Mouse (Mus musculus): Measurements from ENCODE around the gene Epm2aip1.
A peak's percentile ranks its signal among the peaks of the same experiment; 100 is the strongest.

Gene Epm2aip1

DNA sequence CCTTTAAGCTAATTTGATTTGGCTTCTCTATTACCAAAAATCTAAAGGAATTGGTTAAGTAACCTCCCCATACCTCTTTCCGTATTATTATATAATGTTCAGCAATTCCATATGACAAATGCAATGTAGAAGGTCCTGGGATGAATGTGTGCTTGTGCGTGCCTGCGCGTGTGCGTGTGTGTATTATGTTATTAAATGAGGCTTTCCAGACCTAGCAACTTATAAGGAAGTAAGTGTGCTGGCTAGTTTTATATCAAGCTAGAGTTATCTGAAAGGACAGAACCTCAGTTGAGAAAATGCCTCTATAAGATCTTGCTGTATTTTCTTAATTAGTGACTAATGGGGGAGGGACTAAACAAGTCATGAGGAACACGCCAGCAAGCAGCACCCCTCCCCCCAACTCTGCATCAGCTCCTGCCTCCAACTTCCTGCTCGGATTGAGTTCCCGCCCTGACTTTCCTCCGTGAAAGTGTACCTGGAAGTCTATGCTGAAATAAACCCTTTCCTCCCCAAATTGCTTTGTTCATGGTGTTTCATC lies 17.6 kb downstream of the Epm2aip1 start:
- DNase-seq = no peak

DNA sequence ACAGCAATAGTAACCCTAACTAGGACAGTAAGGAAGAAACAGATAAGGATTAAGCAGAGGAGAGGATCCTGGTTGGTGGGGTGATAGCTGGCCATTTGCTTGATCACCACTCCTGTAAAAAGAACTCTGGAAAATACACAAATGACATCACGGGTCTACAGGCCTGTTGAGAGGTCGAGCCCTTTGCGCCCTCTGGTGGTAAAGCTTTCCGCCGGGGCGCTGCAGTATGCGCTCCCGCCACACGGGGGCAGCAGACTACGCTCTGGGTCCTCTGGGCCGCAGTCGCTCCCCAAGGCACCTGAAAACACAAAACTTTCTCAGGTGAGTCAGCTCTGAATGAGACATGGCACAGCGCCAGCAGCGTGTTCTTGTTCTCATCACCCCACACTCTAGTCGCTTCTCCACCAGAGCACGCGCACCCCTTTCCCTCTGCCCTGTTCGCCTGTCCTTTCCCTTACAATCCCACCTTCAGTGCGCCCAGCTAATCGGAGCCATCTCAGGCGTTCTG lies 18.2 kb downstream of the Epm2aip1 start:
- DNase-seq = peak; percentile 87 to 96

DNA sequence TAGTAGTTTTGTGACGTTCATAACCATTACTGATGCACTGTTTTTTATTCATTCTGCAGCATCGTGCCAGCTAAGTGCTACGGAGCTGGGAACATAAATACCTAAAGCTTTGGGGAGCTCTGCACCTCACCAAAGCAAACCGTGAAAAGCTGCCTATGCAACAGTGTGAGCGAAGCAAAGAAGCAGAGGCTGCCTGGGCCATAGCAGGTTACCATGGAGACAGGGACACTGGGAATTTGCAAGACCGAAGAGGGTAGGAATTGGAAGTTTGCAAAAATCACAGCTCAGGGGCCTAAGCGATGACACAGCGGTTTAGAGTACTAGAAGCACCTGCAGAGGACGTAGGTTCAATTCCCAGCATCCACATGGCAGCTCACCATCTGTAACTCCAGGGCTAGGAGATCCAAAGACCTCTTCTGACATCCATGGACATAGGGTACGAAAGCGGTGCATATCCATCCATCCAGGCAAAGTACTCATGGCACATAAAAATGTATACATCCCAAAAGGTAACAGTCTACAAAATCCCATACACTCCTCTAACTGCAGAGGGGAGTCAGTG lies 18.9 kb downstream of the Epm2aip1 start:
- DNase-seq = no peak

DNA sequence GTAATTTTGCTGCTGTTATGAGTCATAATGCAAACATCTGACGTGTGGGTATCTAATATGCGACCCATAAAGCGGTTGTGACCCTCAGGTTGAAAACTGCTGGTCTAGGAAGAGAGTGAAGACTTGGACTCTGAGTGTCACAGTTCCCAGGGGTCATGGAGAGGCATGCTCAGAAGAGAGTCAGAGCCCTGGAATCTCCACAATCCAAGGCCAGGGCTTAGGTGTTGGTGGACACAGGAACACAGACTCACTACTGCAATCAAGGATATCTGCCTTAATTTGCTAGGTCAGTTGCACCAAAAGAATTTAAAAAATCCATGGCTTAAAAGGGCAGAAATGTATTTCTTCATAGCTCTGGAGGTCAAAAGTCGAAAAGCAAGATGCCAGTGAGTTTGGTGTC lies 21.5 kb downstream of the Epm2aip1 start:
- no peak for DNase-seq

DNA sequence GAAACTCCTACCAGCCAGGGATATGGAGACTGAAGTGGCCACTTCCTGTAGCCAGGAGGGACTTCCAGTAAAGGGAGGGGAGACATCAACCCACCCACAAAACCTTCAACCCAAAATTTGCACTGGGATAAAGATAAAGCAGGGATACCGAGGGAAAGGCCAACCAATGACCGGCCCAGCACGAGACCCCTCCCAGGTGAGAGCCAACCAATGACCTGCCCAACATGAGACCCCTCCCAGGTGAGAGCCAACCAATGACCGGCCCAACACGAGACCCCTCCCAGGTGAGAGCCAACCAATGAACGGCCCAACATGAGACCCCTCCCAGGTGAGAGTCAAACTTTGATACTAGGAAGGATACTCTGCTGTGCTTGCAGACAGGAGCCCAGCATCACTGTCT lies 23.2 kb downstream of the Epm2aip1 start:
- DNase-seq = no peak

DNA sequence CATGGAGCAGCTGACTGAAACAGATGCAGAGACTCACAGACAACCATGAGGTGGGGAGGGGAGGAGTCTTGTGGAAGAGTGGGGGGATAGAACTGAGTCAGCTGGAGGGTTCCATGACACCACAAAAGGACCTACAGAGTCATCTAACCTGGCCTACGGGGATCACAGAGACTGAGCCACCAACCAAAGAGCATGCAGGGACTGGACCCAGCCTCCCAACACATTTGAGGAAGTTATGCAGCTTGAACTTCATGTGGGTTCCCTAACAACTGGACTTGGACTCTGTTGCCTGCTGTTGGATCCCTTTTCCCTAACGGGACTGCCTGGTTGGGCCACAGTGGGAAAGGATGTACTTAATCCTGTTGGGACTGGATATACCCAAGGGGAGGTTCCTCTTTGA lies 23.6 kb downstream of the Epm2aip1 start:
- no peak for DNase-seq

DNA sequence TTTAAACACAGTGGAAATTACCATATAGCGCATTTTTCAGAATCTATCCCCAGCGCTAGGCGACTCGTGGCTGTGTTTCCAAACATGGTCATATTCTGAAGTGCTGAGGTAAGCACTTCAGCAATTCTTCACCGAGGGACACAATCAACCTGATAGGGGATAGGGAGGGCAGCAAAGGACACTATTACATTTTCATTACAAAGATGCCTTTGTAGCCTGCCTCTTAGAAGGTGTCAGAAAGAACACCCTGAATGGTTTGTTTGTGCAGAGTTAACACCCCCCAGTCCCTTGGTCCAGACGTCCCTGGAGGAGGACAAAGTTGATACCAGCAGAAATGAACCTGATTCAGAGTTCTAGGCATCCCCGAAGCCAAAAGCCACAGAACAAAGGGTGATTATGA lies 24.7 kb downstream of the Epm2aip1 start:
- no peak for DNase-seq

DNA sequence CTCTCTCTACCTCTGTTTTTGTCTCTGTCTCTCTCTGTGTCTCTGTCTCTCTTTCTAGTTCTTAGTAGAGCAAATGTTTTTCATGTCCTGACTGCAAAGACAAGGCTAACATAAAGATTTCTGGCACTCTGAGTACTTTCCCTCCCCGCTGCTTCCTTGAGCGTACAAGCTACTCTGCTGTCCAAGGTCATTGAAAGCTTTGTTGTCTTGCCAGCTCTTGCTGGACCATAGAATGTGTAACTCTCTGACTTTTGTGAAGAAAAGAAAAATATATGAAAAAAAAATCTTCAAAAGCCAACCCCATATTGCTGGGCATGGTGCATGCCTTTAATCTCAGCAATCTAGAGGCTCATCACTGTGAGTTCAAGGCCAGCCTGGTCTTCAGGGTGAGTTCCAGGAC lies 26.9 kb downstream of the Epm2aip1 start:
- no peak for DNase-seq

DNA sequence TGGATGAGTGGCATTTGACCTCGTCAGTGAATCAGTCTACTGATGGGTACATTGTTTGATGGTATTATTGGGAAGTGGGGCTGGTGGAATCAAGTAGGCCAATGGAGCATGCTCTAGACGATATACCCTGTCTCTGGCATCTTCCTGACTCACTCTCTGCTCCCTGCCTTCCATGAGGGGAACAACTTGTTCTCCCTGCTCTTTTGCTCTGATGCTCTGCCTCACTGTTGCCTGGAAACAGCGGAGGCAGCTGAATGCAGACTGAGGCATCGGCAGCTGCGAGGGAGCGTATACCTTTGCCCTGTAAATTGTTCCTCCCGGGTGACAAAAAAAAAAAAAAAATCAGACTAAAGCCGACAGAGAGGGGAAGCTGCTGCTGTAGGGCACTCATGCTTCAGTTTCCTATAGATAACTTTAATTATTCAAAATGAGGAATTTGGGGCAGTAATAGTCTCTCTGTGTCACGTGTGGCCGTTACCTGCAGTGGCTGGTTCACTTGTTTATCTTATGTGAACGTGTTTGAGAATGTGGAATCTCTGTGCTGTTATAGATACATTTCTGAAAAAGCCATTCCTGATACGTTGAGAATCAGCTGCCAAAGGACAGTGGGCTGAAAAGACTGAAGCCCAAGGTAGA lies 30.6 kb downstream of the Epm2aip1 start:
- no peak for DNase-seq

DNA sequence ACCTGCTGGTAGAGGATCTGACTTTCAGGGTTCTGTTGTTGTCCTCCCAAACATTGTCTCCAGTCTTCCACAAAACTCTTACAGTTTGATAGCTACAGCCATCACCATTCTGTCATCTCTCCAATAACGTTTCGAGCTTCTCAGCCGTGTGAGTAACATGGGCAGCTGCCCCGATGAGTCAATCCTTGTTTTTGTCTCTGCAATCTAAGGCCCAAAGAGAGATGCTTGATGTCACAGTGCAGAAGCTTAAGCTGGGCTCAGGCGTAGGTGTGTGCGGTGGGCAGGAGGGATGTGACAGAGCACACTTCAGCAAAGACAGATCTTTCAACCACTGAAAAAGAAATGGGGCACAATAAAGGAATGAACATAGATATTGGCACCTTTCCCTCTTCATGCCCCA lies 32.3 kb downstream of the Epm2aip1 start:
- DNase-seq = no peak

DNA sequence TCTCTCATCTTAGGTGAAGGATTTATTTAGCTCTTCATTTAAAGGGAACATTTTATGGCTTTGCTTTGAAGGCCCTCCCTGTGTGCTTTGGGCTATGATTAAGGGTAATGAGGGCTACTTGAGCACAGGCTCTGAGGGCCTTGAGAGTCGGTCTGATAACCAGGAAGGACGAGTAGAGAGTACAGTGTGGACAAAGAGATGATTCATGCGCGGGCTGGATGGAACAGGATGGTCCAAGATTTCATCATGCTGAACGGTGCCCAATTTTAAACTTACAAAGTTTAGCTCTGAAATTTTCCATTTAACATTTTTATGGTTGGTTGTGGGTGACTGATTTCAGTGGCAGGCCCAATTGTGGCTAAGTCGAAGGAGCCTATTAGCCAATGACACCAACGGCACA lies 34.4 kb downstream of the Epm2aip1 start:
- DNase-seq = no peak

DNA sequence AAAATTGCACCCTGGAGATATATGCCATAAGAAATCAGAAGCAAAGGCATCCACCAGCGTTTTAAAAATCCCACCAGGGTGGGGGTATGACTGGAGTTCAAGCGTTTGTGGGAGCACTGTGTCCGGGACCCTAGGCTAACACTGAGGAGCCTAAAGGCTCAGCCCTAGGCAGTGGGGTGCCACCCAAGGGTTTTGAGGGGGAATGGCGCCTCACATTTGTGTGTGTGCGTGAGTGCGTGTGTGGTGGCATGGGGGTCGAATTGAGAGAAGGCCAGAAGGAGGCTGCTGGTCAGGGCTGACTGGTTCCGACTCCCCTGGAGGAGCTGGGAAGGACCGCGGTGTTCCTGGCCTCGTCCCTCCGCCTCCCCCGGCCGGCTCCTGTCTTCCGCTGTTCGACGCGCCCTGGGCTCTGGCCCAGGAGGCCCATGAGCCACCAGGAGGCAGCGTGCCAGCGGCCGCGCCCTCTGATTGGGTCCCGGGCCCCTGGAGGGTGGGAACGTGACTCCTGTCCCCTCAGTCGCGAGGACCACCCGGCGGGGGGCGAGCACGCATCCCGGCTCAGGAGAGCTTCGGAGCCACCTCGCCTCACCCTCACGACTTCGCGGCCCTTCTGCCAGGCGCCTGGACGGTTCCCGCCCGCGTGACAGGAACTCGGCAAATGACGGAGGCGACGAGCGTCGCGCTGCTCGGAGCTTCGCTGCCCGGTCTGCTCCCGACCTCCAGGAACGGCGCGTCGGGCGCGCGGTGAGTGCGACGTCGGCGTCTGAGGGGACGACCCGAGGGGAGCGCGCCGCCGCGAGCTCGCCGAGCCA lies 39.5 kb downstream of the Epm2aip1 start, which contains the start of gene Trank1:
Gene Trank1 (plus strand): TSS at position 709 of the 812 bp plus-strand sequence.
- peak; percentile 5 to 24 for DNase-seq

DNA sequence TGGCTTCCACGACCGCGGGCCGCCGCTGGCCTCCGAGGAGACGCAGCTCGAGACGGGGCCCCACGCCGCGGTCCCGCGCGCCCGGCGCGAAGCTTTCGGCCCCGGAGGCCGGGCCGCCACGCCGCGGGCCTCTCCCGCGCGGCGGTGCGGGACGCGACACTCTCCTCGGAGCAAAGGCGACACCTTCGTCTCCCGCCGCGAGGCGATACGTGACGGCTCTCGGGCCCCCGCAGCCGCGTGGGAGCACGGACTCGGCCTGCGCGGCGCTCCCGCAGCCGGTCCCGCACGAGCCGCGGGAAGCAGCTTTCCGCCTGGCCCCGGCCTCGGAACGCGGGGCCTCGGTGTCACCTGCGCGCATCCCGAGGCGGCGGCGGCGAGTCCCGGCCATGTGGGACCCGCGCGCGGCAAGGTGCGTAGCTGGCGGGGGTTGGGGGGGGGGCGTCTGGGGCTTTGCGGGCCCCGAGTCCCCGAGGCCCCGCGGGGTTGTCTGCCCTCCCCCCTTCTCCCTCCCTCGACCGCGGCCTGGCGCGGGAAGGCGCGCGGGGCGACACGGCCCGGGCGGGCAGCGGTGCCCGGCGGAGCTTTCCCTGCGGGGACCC lies 40.2 kb downstream of the Epm2aip1 start:
- peak; percentile 11 to 14 for DNase-seq

DNA sequence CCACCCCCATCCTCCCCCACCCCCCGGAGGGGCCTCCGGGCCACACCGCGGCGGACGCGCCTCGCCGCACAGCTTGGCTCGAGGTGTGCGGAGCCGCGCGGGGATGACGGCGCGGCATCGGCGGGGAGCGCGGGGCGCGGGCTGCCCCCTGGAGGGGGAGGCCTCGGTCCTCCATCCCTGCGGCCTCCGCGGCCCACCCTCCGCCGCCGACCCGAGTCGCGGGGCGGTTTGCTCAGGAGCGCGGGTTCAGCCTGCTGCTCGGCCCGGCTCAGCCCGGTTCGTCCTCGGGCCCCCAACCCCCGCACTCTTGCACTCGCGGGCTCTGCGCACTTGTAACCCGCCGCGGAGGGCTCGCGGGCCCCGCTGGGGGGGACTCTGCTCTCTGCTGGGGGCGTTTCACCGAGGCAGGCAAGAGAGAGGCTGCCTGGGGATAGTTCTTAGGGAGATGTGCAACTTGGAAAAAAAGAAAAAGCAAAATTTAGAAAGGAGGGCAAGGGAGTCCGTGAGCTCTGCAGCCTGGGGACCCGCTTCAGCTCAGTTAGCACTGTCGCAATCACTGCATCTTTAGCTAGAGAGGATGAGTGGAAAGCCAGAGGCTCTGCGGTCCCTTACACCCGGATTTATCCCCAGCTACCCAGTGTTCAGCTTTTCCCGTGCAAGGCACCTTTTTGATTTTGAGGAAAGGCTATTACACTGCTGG lies 40.9 kb downstream of the Epm2aip1 start:
- peak; percentile 6 to 8 for DNase-seq

DNA sequence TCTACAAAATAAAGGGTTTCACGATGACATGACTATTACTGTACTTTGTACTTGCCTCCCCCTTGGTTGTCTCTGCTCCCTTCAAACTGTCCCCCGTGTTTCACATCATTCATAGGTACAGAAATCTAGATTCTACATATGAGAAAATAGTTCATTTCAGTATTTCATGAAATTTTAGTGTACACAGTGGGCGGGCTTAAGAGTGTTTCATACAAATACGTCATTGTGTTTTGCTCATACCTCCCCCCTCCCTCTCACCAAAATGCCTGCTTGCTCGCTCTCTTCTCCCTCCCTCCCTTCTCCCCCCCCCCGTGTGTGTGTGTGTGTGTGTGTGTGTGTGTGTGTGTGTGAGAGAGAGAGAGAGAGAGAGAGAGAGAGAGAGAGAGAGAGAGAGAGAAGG lies 41.6 kb downstream of the Epm2aip1 start:
- DNase-seq = no peak

DNA sequence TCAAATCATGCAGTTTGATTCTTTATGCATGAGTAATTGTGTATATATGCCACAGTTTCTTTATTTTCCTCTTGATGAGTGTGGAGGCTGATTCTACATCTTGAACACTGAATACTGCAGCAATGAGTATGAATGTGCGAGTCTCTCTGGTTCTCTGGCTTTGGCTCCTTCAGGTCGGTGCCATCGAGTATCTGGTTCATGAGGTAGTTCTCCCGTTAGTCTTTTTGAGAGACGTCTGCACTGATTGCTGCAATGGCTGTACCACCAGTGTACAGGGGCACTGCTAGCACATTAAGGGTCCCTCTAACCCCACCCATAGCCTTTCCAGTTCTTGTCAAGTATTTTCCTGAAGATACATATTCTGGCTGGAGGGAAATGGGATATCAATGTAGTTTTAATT lies 42.1 kb downstream of the Epm2aip1 start:
- DNase-seq = no peak

DNA sequence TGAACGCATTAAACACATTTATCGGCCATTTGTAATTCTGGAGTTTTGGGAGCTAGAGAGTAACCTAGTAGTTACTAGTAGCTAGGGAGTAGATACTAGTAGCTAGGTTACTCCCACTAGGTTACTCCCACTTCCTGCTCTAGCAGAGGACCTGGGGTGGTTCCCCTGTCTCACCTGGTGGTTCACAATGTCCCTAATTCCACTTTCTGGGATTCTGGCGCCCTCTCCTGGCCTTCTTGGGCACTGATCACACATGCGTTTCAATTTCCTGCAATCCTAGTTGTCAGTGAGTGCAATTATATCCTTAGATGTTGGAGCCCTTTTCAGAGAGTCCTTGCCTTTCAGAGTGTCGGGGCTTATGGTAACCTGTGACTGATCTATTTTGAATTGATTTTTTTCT lies 42.5 kb downstream of the Epm2aip1 start:
- DNase-seq = peak; percentile 54 to 59

DNA sequence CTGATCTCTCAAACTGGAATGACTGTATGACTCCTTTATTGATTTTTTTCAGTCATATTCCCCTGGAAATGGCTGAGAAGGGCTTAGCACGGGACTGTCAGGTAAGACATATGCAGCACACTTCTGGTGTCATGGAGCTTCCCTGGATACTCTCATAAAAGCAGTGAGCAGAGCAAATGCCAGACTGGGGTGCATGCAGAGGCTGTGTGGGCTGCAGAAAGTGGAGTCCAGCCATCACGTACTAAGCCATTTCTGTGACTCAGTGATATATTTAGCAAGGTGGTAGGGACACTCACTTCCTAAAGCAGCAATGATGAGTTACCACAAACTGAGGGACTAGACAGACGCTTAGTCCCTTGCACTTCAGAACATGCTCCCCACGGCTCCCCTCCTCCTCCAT lies 49.2 kb downstream of the Epm2aip1 start:
- DNase-seq = no peak

DNA sequence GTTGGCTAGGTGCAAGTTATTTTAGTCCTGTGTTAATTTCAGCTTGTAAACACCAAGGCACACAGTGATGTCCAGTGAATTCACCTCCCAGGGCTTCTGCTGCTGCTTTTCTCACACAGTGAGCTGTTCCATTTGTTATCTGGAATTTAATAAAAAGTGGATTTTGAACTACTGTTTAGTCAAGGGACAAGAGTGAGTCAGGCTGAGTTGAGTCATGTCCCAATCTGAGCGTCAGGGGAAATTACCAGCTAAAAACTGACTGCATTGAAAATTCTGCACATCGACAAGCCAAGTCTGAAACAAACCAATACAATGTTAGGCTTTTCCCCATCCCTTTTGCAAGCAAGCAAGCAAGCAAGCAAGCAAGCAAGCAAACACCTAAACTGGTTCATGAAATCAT lies 53.2 kb downstream of the Epm2aip1 start:
- no peak for DNase-seq

Data from cerebellum, postnatal 36 days (tissue).